Mouse (Mus musculus): ENCODE results near the gene Il16.

Gene Il16

DNA sequence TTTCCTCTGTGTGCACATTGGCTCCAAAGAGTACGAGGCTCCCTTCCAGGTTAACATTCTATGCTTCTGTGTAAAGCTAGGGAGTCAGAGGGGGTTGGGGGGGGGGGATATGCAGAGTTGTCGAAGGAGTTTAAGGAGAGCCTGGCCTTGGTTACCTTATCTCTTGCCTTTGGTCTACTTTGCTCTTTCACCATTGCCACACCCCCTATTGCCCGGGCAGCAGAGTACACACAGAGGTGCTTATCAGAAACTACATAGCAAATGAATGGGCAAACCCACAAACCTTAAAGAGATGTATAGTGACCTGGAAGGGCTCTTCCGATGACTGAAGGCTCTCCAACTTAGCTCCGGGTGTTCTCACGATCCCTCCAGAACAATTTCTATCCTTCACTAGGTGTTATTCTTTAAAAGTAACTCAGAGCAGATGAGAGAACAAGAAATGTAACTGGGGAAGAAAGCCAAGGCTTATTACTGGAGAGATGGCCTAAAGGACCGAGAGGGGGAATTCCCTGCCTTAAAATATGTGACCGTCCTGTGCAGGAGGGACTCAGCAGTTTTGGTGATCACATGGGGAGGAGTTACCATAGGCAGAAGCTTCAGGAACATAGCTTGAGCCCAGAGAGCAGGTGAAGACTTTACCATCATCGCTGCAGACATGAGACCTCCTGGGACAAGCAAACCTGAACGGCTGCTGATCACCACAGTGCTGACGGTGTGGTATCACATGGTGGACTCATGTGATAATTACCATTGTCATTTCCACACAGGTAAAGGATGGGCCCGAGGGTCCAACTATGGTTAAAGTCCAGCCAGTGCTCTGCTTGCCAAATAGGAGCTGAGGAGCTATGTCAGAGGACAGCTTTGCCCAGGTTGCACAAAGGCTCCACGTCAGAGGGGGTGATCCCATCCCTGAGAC, 146.3 kb downstream of the Il16 start:
- DNase-seq = peak in 1 of 2 experiments; percentile 5

DNA sequence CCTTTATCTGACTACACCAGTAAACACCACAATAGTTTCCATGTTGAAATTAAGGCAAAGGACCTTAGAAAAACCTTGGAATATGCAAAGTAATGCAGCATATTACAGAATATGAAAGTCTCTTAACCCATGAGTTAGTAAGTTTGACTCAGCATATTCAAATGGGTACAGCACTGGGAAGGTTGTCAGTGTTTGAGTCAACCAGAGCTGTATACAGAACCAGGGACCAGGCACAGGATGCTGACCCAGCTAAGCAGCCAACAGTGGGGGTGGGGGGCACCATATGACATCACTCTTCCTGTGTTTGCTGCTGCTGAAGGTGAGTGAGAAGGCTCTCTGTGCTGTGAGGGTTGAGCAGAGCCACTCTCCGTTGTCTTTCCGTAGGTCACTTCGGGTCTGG, 148.5 kb downstream of the Il16 start:
- DNase-seq = no peak

DNA sequence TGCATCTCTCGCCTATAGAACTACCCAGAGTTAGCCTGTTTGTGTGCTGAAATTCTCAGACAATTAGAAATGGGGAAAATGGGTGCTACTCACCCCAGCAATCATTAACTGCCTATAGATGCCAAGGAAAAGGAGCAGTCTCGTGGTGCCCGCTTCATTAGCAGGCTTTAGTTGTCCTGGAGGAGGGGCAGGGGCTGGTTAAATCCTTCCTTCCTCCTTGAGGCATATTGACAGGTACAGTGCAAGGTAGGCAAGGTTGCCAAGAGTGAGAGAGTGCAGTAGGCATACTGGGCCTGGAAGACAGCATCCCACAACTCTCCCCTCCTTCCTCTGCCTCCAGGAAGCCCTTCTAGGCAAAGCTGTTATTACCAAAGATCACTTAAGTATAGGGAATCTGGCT, 151.5 kb downstream of the Il16 start:
- no peak for DNase-seq

Measured in lung, adult 18-20 months (tissue).